Mouse (Mus musculus): ENCODE data around the gene Plekhj1.

GRCm38 (mm10) chr10:80829359-80830278, 31.2 kb upstream of the Plekhj1 start:
- TF ChIP-seq CTCF (IDR thresholded peaks at IDR 0.05; ENCODE audit: extremely low read depth, insufficient read depth, low read length) (no peak), POLR2A (IDR thresholded peaks at IDR 0.05; ENCODE audit: extremely low read depth, insufficient read depth, low read length) (no peak)
